Mouse (Mus musculus): ENCODE measurements around the gene Neurog1. TPM values are rescaled to one million over a fixed set of nuclear protein-coding genes. Genes with fewer than 3 reads are reported as not detected.

Neurog1 gene
- polyA plus RNA-seq, 1 experiment: not detected

DNA sequence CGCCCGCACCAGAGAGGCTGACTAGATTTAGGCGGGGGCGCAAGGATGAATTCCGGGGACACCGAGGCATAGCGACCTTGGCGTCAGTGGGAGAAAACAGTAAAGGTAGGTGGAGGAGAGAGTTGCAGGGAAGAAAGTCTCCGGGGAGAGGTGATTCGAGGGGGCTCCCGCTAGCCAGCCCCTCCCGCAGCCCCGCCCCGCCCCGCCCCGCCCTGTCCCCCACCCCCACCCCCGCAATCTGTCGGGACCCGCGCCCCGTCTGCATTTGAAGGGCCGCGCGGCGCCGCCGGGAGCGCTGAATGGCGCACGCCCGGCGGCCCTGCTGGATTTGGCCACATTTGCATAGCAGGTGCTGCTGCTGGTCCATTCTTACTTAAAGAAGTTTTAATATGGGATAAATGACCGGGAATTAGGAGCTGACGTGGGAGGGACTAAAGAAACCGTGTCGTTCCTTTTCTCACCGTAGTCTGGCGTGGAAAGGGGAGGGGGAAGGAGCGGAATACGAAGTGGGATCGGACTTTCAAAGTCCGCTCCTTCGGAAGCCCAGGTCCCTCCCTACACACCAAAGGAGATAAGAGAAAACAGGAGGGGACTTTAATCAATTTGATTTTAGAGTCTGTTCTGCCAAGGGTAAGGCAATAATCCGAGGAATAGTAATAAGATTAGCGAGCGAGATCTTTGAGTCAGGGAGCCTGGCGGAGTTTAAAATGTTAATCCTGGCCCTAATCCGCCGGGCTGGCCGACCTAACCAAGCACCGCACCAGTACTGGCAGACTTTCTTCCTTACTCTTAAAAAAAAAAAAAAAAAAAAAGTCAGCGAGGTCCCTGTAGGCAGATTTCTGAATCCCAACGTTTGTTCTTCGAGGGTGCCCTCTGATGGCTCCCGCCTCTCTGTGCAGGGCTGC is 7.3 kb upstream of the Neurog1 start:
- Histone ChIP-seq H3K4me1 (ENCODE audit: control insufficient read depth, insufficient read depth, low read length) (no peaks in the 10 kb centered on the region; the same call in 1 of the 2 replicates), H3K4me3 (ENCODE audit: insufficient read depth, low read length) (no peak overlapping the region), H3K27ac (ENCODE audit: insufficient read depth, low read length) (no peak overlapping the region)
- no peak for TF ChIP-seq CTCF (IDR thresholded peaks at IDR 0.05; ENCODE audit: borderline replicate concordance, insufficient read depth, low read length)

DNA sequence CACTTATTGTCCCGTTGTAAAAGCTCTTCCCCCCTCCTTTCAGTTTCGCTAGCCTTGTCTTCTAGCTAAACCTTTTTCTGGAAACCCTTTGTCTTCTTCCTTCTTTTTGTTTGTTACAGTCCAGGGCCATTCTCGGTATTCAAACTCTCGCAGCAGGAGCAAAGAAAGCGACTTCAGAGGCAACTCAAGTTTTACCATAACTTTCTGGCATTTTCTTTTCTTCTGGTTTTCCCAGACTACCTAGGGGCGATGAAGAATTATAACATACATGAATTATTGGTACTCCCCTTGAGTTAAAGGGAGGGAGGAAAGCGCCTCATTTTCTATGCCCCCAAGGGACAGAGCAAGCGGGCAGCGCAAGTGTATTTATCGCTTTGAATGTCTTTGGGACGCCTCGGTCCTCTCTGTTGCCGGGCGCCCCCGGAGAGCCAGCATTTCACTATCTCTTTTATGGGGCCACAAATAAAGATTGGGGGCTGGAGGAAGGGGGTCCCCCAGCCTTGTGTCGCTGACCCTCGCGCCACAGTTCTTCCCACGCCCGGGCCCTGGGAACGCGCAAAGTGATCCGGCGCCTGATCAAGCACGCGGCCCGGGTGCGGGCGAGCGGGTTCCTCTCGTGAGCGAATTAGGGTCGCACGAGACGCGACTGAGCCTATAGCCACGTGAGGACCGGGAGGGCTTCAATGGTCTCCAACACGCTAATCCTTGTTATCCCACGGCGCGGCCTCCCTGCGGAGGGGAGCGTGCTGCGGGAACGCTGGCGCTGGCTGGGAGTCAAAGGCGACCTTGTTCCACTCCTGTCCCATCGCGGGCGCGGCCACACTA is 6.4 kb upstream of the Neurog1 start:
- H3K4me3 ChIP-seq (ENCODE audit: insufficient read depth, low read length): no peak overlapping the region
- H3K27ac ChIP-seq (ENCODE audit: insufficient read depth, low read length): no peak overlapping the region
- TF ChIP-seq POLR2A (IDR thresholded peaks at IDR 0.05; ENCODE audit: low read depth, low read length): no peak
- no peak for TF ChIP-seq CTCF (IDR thresholded peaks at IDR 0.05; ENCODE audit: borderline replicate concordance, insufficient read depth, low read length)
- H3K4me1 ChIP-seq (ENCODE audit: control insufficient read depth, insufficient read depth, low read length): no peaks in the 10 kb centered on the region; the same call in 1 of the 2 replicates

DNA sequence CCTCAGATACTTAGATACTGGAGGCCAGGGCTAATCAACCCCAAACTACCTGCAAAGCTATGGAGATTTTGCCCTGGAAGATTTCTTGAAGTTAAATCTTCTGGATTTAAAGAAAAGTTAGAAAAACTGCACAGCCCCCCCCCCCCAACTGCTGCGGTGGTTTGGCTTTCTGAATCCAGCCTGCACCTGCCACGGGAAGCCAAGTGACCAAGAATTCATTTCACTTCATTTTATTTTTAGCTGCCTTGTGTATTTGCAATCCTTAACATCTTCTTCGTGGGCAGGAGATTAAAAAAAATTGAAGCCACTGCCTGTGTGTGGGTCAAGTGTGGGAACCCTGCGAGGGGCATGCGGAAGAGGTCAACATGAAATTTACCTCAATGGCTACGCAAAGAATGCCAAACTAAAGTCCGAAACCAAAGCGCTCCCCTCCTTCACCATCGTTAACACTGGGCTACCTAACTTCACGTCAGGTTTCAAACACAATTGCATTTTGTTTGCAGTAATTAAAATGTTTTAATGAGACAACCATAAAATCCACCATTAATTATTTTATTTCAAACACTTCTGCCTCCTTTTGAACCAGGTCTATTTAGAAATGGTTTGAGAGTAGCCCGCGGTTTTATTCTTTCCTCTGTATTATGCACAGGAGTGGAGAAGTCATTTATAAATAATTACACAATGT is 5.6 kb upstream of the Neurog1 start:
- Histone ChIP-seq H3K4me1 (ENCODE audit: control insufficient read depth, insufficient read depth, low read length) (no peaks in the 10 kb centered on the region; the same call in 1 of the 2 replicates), H3K4me3 (ENCODE audit: insufficient read depth, low read length) (no peak overlapping the region), H3K27ac (ENCODE audit: insufficient read depth, low read length) (no peak overlapping the region)
- TF ChIP-seq CTCF (IDR thresholded peaks at IDR 0.05; ENCODE audit: borderline replicate concordance, insufficient read depth, low read length): no peak
- no peak for TF ChIP-seq POLR2A (IDR thresholded peaks at IDR 0.05; ENCODE audit: low read depth, low read length)

DNA sequence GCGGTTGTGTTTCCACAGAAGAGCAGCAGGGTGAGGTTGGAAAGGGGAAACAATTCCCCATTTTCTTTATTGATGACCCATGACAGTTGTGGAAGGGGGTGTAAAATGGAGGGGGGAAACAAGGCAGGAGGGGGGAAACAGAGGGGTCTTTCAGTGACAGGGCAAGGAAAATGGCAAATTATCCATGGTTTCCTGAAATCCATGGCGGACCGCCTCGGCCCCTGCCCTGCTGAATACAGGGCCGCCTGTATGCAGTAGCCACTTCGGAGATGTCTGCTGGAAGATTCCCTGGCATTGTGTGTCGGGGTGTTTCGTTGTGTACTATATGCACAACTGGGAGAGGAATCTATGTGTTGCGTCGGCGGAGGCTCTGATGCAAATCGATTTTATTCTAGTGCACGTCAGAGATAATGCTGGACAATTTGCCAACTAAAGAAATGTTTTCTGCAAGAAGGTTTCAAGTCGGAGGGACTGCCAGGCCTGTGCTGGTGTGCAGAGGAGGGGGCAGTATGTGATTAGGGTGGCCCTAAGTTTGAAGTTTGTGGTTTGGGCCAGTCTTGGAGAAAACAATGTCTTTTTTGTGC is 4.8 kb upstream of the Neurog1 start:
- Histone ChIP-seq H3K4me3 (ENCODE audit: insufficient read depth, low read length) (no peak overlapping the region), H3K4me1 (ENCODE audit: control insufficient read depth, insufficient read depth, low read length) (no peaks in the 10 kb centered on the region; the same call in 1 of the 2 replicates), H3K27ac (ENCODE audit: insufficient read depth, low read length) (no peak overlapping the region)
- TF ChIP-seq POLR2A (IDR thresholded peaks at IDR 0.05; ENCODE audit: low read depth, low read length): no peak
- TF ChIP-seq CTCF (IDR thresholded peaks at IDR 0.05; ENCODE audit: borderline replicate concordance, insufficient read depth, low read length): no peak

DNA sequence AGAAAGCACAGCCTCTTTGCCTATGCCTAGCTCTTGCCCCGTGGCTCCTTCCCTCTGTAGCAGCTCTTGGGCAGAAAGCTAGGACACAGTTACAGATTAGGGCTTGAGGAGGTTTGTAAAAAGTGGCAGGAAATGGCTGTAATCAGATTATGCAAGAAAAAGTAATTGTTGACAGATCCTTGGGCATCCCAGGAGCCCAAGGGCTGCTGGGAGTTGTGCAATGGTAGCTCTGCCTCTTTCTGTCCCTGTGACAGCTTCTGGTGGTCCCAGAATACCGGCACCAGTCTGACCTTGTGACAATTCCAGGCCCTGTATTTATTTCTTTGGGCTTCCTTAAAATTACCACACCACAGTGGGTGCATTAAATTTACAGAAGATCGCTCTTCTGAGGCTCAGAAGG is 1.4 kb upstream of the Neurog1 start:
- no peak overlapping the region for H3K4me3 ChIP-seq (ENCODE audit: insufficient read depth, low read length)
- no peak overlapping the region for H3K27ac ChIP-seq (ENCODE audit: insufficient read depth, low read length)
- TF ChIP-seq POLR2A (IDR thresholded peaks at IDR 0.05; ENCODE audit: low read depth, low read length) (no peak), CTCF (IDR thresholded peaks at IDR 0.05; ENCODE audit: borderline replicate concordance, insufficient read depth, low read length) (no peak)
- H3K4me1 ChIP-seq (ENCODE audit: control insufficient read depth, insufficient read depth, low read length): no peaks in the 10 kb centered on the region

GRCm38 (mm10) chr13:56252783-56253182 is 820 bp upstream of the Neurog1 start:
- H3K4me3 ChIP-seq (ENCODE audit: insufficient read depth, low read length): no peak overlapping the region

GRCm38 (mm10) chr13:56251176-56251923 is 613 bp downstream of the Neurog1 start:
- TF ChIP-seq CTCF (IDR thresholded peaks at IDR 0.05; ENCODE audit: borderline replicate concordance, insufficient read depth, low read length) (no peak), POLR2A (IDR thresholded peaks at IDR 0.05; ENCODE audit: low read depth, low read length) (no peak)
- no peak overlapping the region for H3K4me3 ChIP-seq (ENCODE audit: insufficient read depth, low read length)

More at GRCm38 (mm10) chr13:56252783-56253182, 820 bp upstream of the Neurog1 start:
- Histone ChIP-seq H3K27ac (ENCODE audit: insufficient read depth, low read length) (no peak overlapping the region), H3K4me1 (ENCODE audit: control insufficient read depth, insufficient read depth, low read length) (no peaks in the 10 kb centered on the region)
- TF ChIP-seq POLR2A (IDR thresholded peaks at IDR 0.05; ENCODE audit: low read depth, low read length) (no peak), CTCF (IDR thresholded peaks at IDR 0.05; ENCODE audit: borderline replicate concordance, insufficient read depth, low read length) (no peak)

DNA sequence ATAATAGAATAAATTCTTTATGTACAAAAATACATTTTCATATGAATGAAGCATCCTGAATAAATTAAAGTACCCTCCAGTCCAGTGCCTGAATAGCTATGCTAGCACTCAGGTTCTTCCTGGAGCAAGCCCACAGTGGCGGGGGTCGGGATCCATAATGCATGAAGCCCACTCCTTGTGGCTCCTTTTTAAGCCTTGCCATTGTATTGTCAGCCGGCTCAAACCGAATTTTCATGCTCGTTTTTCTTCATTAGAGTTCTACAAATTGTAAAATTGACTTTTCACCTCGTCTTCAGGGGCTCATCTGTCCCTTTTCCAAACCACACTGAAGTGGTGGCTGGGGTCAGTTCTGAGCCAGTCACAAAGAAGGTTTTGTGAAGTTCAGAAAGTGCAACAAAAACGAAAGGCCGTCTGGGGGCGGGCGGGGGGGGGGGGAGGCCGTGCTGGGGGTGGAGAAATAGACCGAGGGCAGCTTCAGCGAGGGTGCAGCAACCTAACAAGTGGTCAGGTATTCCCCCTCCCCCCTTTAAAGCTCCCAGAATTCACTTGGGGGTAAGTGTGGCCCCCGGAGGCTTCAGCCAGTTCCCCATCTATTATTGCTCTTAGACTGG is 1.3 kb downstream of the Neurog1 start:
- H3K4me3 ChIP-seq (ENCODE audit: insufficient read depth, low read length): no peak overlapping the region
- no peak for TF ChIP-seq POLR2A (IDR thresholded peaks at IDR 0.05; ENCODE audit: low read depth, low read length)
- no peak for TF ChIP-seq CTCF (IDR thresholded peaks at IDR 0.05; ENCODE audit: borderline replicate concordance, insufficient read depth, low read length)
- H3K4me1 ChIP-seq (ENCODE audit: control insufficient read depth, insufficient read depth, low read length): no peaks in the 10 kb centered on the region
- H3K27ac ChIP-seq (ENCODE audit: insufficient read depth, low read length): no peak overlapping the region

More at GRCm38 (mm10) chr13:56251176-56251923, 613 bp downstream of the Neurog1 start:
- Histone ChIP-seq H3K27ac (ENCODE audit: insufficient read depth, low read length) (no peak overlapping the region), H3K4me1 (ENCODE audit: control insufficient read depth, insufficient read depth, low read length) (no peaks in the 10 kb centered on the region)

Data from embryonic fibroblast, embryonic 13.5 days (primary cell).